Mouse (Mus musculus): ENCODE data around the gene Foxl1.

Gene Foxl1

GRCm38 (mm10) chr8:121164017-121164469 is 36.3 kb downstream of the Foxl1 start:
- 52% methylated on average over 8 of the region's 8 CpGs for WGBS

DNA sequence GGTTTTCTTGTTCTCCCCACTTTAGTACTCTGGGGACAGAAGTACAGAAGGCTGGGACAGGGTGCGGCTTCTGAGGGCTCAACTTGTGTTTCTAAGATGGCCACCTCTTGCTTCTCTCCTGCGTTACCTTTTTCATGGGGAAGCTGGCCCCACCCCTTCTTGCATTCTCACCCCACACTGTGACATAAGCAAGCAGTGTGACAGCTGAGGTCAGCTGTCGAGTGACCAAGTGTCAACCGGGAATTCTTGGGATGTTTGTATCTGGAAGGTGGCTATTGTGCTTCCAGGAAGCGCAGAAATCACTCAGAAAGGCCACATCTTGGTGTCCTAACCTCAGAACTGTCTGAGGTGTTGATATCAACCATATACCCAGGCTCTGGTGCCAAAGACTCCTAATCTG is 40.3 kb downstream of the Foxl1 start:
- 85% methylated on average over 5 of the region's 5 CpGs for WGBS

- 73% methylated on average over 7 of the region's 7 CpGs for WGBS
Observed at GRCm38 (mm10) chr8:121170116-121170515, 42.4 kb downstream of the Foxl1 start.

DNA sequence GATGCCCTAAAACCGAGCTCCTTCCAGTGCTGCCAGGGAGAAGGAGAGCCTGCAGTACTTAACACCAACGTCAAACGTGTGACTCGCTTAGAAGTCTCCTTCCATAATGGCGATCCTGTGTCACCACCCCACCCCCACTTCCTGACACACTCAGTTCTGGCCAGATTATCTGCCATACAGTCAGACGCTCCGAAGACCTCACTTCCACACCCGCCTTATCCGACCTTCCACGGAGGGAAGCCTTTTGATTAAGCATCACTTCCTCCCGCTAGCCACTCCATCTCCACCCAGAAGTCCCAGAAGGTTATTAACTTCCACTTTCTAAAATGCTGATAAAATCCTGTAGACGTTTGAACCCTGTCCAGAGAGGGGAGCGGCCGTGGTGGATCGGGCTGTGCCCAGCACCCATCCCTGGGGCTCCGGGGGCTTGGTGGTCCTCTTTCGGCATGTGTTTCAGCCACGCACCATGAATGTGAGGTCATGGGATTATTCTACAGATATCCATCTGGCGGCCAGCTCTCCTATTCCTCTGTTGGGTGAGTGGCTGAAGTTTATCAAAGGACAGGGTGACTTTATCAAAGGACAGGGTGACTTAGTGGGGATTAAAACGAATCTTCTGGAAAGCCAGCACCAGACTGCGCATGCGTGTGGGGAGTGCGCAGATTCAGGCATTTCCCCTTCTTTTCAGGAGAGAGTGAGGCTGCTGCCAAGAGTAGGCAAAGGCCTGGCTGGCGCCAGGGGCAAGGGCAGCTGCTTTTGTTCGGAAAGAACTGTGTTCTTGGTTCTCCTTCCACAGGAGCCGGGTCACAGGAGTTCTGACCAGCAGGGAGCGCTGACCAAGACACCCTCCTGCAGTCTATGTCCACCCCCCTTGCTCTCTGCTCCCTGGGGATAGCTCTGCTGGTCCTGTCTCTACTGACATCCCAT is 43.1 kb downstream of the Foxl1 start:
- WGBS: 75% methylated on average over 27 of the region's 27 CpGs

- 91% methylated on average over 8 of the region's 8 CpGs for WGBS
Observed at GRCm38 (mm10) chr8:121172567-121172966, 44.8 kb downstream of the Foxl1 start.

DNA sequence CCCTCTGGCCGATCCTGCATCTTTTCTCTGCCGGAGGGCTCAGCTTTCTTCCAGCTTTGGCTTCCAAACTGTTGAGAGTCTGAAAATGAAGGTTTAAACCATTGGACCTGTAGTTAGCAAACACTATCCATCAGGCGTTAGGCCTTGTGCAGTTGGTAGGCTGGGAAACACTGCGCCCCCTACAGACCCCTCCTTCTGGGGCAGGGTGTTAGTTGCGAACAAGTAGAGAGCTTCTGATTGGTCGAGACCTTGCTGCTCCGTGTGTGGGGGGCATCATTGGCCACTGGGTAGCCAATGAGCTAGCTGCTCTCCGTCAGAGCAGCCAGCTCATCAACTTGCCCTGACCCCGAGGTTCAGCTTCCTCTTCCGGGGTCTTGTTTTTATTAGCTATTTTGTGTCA is 46.4 kb downstream of the Foxl1 start:
- 81% methylated on average over 10 of the region's 10 CpGs for WGBS

GRCm38 (mm10) chr8:121174721-121175539 is 47.2 kb downstream of the Foxl1 start:
- 63% methylated on average over 30 of the region's 30 CpGs for WGBS

DNA sequence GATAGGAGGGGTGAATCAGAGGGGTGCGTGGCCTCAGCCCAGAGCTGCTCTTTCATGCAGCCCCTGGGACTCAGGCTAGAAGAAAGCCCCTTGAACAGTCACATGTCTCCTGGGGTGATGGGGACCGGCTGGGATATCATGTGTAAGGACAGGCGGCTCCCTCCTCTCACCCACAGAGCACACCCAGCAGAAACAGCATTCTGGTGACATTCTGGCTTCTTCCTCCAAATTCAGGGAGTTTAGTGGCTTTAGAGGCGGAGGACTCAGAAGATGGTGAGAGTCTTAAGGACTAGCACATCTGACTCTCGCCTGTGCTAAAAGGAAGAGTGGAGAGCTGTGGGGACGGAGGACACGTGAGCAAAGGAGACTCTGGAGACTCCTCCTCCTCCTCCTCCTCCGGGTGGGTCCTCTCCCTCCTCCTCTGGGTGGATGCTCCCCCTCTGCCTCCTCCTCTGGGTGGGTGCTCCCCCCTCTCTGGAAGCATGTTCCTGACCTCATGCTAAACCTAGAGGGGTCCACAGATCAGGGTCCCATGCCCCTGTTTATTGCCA is 47.9 kb downstream of the Foxl1 start:
- 85% methylated on average over 8 of the region's 8 CpGs for WGBS

DNA sequence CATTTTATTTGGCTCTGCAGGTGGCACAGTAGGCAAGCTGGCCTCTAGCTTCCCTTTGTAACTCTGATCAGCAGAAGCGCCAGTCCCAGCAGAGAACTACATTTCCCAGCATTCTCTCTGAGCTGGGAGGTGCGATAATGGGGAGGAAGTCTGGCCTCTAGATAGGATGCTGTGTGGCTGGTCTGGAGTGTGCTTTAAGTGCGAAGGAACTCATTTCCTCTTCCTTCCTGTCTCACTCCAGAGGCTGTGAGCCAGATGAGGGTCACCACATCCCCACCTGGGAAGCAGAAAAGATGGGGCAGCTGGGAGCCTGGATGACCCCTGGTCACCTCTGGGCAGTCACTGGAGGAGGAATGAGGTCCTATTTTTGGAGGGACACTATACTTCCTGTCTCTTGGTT is 48.6 kb downstream of the Foxl1 start:
- 69% methylated on average over 3 of the region's 3 CpGs for WGBS

All from cerebral cortex, adult 2 months (tissue).